Mouse (Mus musculus): ENCODE measurements around the gene Ivl. TPM values are rescaled to one million over a fixed set of nuclear protein-coding genes. Genes with fewer than 3 reads are reported as not detected.

Gene Ivl
- polyA plus RNA-seq (2012; rRNA removed) = not detected in 2 replicates

GRCm38 (mm10) chr3:92573449-92574041, at the start of gene Ivl:
Gene Ivl (minus strand): TSS chr3:92573735.

DNA sequence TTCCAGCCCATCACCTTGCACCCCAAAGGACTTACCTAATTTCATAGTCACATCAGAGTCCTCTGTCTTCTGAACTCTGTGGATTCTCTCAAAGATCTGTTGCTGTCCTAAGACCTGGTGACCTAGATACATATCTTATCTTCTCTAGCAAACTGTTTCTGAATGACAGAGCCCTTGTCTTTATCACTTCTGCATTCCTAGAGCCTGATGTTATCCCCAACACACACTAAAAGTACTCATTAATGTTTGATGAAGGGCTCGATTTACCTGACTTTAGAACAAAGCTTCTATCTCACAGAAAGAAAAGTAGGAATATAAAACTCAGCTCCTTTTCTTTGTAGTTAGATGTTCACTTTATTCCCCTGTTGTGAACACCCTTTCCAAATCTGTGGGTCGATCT, 48.0 kb upstream of the Ivl start, which contains the start of gene Lce6a:
TSS of gene Lce6a (minus strand) at position 101 of the 400 bp plus-strand sequence.

GRCm38 (mm10) chr3:92607392-92607791, 33.9 kb upstream of the Ivl start, which contains the start of gene 2210017I01Rik:
Gene 2210017I01Rik (minus strand): TSS chr3:92607492.

GRCm38 (mm10) chr3:92588858-92589257, 15.3 kb upstream of the Ivl start, which contains the start of gene Smcp:
Gene Smcp (minus strand): TSS chr3:92588997.

GRCm38 (mm10) chr3:92534411-92534810, 39.1 kb downstream of the Ivl start, which contains the start of gene 2310046K23Rik:
Gene 2310046K23Rik (minus strand): TSS chr3:92534511.

Other genes with a start within 250 kb of the Ivl start
- 0.73 and 0.80 TPM in 2 replicates for gene Sprr2d, start 234.6 kb downstream of the Ivl start, polyA plus RNA-seq (2012; rRNA removed)
- gene Sprr2e, start 221.6 kb downstream of the Ivl start, polyA plus RNA-seq (2012; rRNA removed) = 0.26 and 0.29 TPM in 2 replicates
- gene Sprr2f, start 208.5 kb downstream of the Ivl start, polyA plus RNA-seq (2012; rRNA removed) = 72.6 and 147 TPM in 2 replicates
- not detected in 2 replicates for gene Sprr2h, start 188.1 kb downstream of the Ivl start, polyA plus RNA-seq (2012; rRNA removed)
- not detected in 2 replicates for gene Sprr2i, start 165.7 kb downstream of the Ivl start, polyA plus RNA-seq (2012; rRNA removed)
- gene Sprr2j-ps, start 155.7 kb downstream of the Ivl start, polyA plus RNA-seq (2012; rRNA removed) = not detected in 2 replicates
- gene Gm9774, start 144.3 kb downstream of the Ivl start, polyA plus RNA-seq (2012; rRNA removed) = 7.6 and 8.8 TPM in 2 replicates
- gene Sprr2k, start 141.2 kb downstream of the Ivl start, polyA plus RNA-seq (2012; rRNA removed) = not detected in 2 replicates
- not detected in 2 replicates for gene Sprr1b, start 134.9 kb downstream of the Ivl start, polyA plus RNA-seq (2012; rRNA removed)
- 0.25 TPM in 1 of 2 replicates, not detected in the other for gene Sprr3, start 115.0 kb downstream of the Ivl start, polyA plus RNA-seq (2012; rRNA removed)
- 1.1 and 13.1 TPM in 2 replicates for gene Sprr1a, start 87.8 kb downstream of the Ivl start, polyA plus RNA-seq (2012; rRNA removed)
- not detected in 2 replicates for gene Sprr4, start 73.2 kb downstream of the Ivl start, polyA plus RNA-seq (2012; rRNA removed)
- not detected in 2 replicates for gene 2310046K23Rik, start 39.2 kb downstream of the Ivl start, polyA plus RNA-seq (2012; rRNA removed)
- not detected in 2 replicates for gene Smcp, start 15.3 kb upstream of the Ivl start, polyA plus RNA-seq (2012; rRNA removed)
- not detected in 2 replicates for gene 2210017I01Rik, start 33.8 kb upstream of the Ivl start, polyA plus RNA-seq (2012; rRNA removed)
- gene Lce6a, start 47.9 kb upstream of the Ivl start, polyA plus RNA-seq (2012; rRNA removed) = not detected in 2 replicates
- gene Lce1a1, start 74.6 kb upstream of the Ivl start, polyA plus RNA-seq (2012; rRNA removed) = not detected in 2 replicates
- gene Lce1b, start 83.2 kb upstream of the Ivl start, polyA plus RNA-seq (2012; rRNA removed) = 0.26 TPM in 1 of 2 replicates, not detected in the other
- not detected in 2 replicates for gene Lce1a2, start 96.6 kb upstream of the Ivl start, polyA plus RNA-seq (2012; rRNA removed)
- not detected in 2 replicates for gene Lce1c, start 105.5 kb upstream of the Ivl start, polyA plus RNA-seq (2012; rRNA removed)
- gene Lce1d, start 113.5 kb upstream of the Ivl start, polyA plus RNA-seq (2012; rRNA removed) = not detected in 2 replicates
- gene Lce1e, start 135.3 kb upstream of the Ivl start, polyA plus RNA-seq (2012; rRNA removed) = not detected in 2 replicates
- 0.22 TPM in 1 of 2 replicates, not detected in the other for gene Lce1f, start 146.6 kb upstream of the Ivl start, polyA plus RNA-seq (2012; rRNA removed)
- not detected in 2 replicates for gene Gm38119, start 165.4 kb upstream of the Ivl start, polyA plus RNA-seq (2012; rRNA removed)
- gene Lce1g, start 178.6 kb upstream of the Ivl start, polyA plus RNA-seq (2012; rRNA removed) = not detected in 2 replicates
- not detected in 2 replicates for gene Lce1h, start 191.3 kb upstream of the Ivl start, polyA plus RNA-seq (2012; rRNA removed)
- not detected in 2 replicates for gene Lce1i, start 205.2 kb upstream of the Ivl start, polyA plus RNA-seq (2012; rRNA removed)
- 0.60 TPM in 1 of 2 replicates, not detected in the other for gene Lce1j, start 216.8 kb upstream of the Ivl start, polyA plus RNA-seq (2012; rRNA removed)
- gene Lce1k, start 234.2 kb upstream of the Ivl start, polyA plus RNA-seq (2012; rRNA removed) = not detected in 2 replicates

All from ovary, adult 2 months (tissue).